Mouse (Mus musculus): ENCODE data around the gene Erp44.

DNA sequence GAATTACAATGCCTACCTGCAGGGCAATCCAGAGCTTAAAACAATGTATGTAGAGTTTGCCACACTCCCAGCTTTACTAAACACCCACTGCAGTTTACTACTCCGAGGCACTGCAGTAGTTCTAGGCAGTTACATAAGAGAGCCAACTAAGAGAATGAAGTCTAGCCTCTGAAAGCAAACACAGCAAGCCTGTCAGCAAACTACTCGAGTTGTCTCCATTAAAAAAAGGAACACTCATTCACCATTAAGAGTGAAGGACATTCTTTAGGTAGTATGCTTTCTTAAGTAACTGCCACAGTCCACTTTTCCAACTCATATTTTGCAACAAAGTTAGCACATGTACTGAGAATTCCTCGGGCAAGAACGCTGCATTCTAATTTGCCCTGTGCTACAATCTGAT is 40.3 kb downstream of the Erp44 start:
- no peak for TF ChIP-seq POLR2A (IDR thresholded peaks at IDR 0.05; ENCODE audit: control insufficient read depth in 1 of 2, insufficient read depth in 1 of 2, low read depth in 1 of 2, low read length in 2 of 2, poor library complexity in 1 of 2)
- TF ChIP-seq E2F4 (IDR thresholded peaks at IDR 0.05; ENCODE audit: borderline replicate concordance, low read depth, low read length) = no peak
- no peak for TF ChIP-seq CTCF (IDR thresholded peaks at IDR 0.05 in 2 of 3, conservative IDR thresholded peaks at IDR 0.05 in 1 of 3; ENCODE audit: control insufficient read depth in 1 of 3, insufficient read depth in 1 of 3, low read depth in 2 of 3, low read length in 3 of 3, poor library complexity in 1 of 3, severe bottlenecking in 1 of 3)
- TF ChIP-seq MAX (IDR thresholded peaks at IDR 0.05; ENCODE audit: low read length) = no peak
- TF ChIP-seq ELF1 (IDR thresholded peaks at IDR 0.05; ENCODE audit: low read depth, low read length) = no peak
- TF ChIP-seq MAFK (IDR thresholded peaks at IDR 0.05; ENCODE audit: borderline replicate concordance, low read depth, low read length) = no peak

Measured in MEL (cell line).